Mouse (Mus musculus) gastrocnemius, postnatal 10 days (tissue): ENCODE results near the gene Chd9. TPM values are rescaled to one million over a fixed set of nuclear protein-coding genes. Genes with fewer than 3 reads are reported as not detected.
A peak's percentile ranks its signal among the peaks of the same experiment; 100 is the strongest.

Experiments
- DNase-seq: peaks from one replicate; pipeline ENCODE4 v3.0.0; 2021; ENCODE audit warnings: mixed read lengths
- total RNA-seq, 2 experiments: library from RNA; stranded (reverse); gene quantifications; 2 replicates each; pipeline ENCODE4 v1.2.3; 2021

Chd9 gene
- total RNA-seq, 2 experiments from 2014 or later: 42.6 to 51.8 TPM

- DNase-seq: no peak
These were observed 9.3 kb downstream of the Chd9 start for GRCm38 (mm10) chr8:90837440-90837839.

GRCm38 (mm10) chr8:90839725-90840714, 11.9 kb downstream of the Chd9 start:
- DNase-seq: no peak

- no peak for DNase-seq
These were observed 13.2 kb downstream of the Chd9 start for GRCm38 (mm10) chr8:90841321-90841720.

- DNase-seq: no peak
These were observed 15.0 kb downstream of the Chd9 start for GRCm38 (mm10) chr8:90843127-90843526.

GRCm38 (mm10) chr8:90844179-90844967, 16.2 kb downstream of the Chd9 start:
- no peak for DNase-seq

- no peak for DNase-seq
These were observed 19.8 kb downstream of the Chd9 start for GRCm38 (mm10) chr8:90847980-90848379.

- DNase-seq: no peak
These were observed 21.4 kb downstream of the Chd9 start for GRCm38 (mm10) chr8:90849462-90850050.

GRCm38 (mm10) chr8:90851544-90851943, 23.4 kb downstream of the Chd9 start:
- DNase-seq: no peak

GRCm38 (mm10) chr8:90853971-90854670, 26.0 kb downstream of the Chd9 start:
- no peak for DNase-seq

GRCm38 (mm10) chr8:90854671-90855161, 26.6 kb downstream of the Chd9 start:
- DNase-seq: peak; percentile 21

- no peak for DNase-seq
These were observed 28.0 kb downstream of the Chd9 start for GRCm38 (mm10) chr8:90856171-90856570.

GRCm38 (mm10) chr8:90856952-90857351, 28.8 kb downstream of the Chd9 start:
- no peak for DNase-seq

- no peak for DNase-seq
These were observed 29.9 kb downstream of the Chd9 start for GRCm38 (mm10) chr8:90858071-90858470.

- DNase-seq: peak; percentile 39
These were observed 33.3 kb downstream of the Chd9 start for GRCm38 (mm10) chr8:90861266-90861944.

GRCm38 (mm10) chr8:90862038-90862437, 33.9 kb downstream of the Chd9 start:
- DNase-seq: peak; percentile 82

- DNase-seq: no peak
These were observed 38.9 kb downstream of the Chd9 start for GRCm38 (mm10) chr8:90867061-90867460.

GRCm38 (mm10) chr8:90867911-90868310, 39.8 kb downstream of the Chd9 start:
- DNase-seq: no peak

- DNase-seq: no peak
These were observed 40.2 kb downstream of the Chd9 start for GRCm38 (mm10) chr8:90868334-90868733.

- peak; percentile 83 for DNase-seq
These were observed 41.1 kb downstream of the Chd9 start for GRCm38 (mm10) chr8:90869071-90869919.
